Mouse (Mus musculus): ENCODE measurements around the gene Cacna1i. TPM values are rescaled to one million over a fixed set of nuclear protein-coding genes. Genes with fewer than 3 reads are reported as not detected.

Gene Cacna1i
- total RNA-seq, 2 experiments from 2014 or later, result 36.1 to 41.4 TPM

DNA sequence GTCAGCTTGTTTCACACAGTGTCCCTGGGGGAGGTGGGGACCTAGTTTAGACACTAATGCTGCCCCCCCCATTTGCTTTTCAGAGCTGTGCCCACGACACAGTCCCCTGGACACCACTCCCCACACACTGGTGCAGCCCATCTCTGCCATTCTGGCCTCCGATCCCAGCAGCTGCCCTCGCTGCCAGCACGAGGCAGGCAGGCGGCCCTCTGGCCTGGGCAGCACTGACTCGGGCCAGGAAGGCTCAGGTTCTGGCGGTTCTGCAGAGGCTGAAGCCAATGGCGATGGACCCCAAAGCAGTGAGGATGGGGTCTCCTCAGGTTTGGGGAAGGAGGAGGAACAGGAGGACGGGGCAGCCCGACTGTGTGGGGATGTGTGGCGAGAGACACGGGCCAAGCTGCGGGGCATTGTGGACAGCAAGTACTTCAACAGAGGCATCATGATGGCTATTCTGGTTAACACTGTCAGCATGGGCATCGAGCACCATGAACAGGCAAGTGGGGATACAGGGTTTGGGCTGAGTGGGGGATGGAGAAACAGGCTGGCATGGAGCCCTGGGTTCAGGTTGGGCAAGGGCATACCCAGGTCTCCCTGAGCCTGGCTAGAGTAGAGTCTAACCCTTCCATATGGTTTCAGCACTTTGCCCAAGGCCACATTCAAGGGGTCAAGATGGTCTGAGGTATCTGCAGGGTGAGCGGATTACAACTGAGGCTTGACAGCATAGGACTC, 74.9 kb downstream of the Cacna1i start:
- H3K4me3 ChIP-seq, result no peak overlapping the region
- DNase-seq (ENCODE audit: low spot score in 2 of 2), result no peak
- TF ChIP-seq CTCF (conservative IDR thresholded peaks at IDR 0.05), result no peak
- H3K27ac ChIP-seq, result no peak overlapping the region

DNA sequence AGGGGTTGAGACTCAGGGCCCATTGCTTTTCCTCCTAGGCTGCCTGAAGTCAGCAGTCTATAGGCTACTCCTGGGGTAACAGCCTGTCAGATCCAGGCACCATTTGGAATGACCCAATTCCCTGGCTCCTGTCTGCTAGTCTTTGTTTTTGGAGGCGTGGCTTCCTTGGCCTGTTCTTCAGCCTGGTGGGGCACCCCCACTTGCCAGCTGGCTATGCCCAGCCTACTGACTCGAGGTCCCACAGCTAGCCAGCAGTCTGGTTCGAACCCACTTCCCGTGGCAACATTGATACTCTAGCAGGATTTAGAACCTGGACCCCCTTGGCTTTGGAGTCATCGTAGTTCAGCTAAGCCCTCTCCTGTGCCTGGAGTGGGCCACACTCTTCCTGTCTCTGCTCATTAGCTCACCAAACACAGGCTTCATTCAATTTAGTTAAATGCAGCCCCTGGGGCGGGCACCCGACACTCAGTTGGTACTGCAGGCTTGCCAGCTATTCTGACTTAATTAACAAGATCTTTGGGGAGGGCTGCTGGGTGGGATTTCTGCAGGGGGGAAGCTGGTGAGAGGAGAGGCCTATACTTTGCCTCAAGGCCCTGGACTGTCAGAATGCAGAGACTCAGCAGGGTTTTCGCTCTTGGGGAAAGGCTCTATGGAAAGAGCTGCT, 75.6 kb downstream of the Cacna1i start:
- no peak overlapping the region for H3K4me3 ChIP-seq
- DNase-seq (ENCODE audit: low spot score in 2 of 2), result no peak
- TF ChIP-seq CTCF (conservative IDR thresholded peaks at IDR 0.05), result no peak
- no peak overlapping the region for H3K27ac ChIP-seq

DNA sequence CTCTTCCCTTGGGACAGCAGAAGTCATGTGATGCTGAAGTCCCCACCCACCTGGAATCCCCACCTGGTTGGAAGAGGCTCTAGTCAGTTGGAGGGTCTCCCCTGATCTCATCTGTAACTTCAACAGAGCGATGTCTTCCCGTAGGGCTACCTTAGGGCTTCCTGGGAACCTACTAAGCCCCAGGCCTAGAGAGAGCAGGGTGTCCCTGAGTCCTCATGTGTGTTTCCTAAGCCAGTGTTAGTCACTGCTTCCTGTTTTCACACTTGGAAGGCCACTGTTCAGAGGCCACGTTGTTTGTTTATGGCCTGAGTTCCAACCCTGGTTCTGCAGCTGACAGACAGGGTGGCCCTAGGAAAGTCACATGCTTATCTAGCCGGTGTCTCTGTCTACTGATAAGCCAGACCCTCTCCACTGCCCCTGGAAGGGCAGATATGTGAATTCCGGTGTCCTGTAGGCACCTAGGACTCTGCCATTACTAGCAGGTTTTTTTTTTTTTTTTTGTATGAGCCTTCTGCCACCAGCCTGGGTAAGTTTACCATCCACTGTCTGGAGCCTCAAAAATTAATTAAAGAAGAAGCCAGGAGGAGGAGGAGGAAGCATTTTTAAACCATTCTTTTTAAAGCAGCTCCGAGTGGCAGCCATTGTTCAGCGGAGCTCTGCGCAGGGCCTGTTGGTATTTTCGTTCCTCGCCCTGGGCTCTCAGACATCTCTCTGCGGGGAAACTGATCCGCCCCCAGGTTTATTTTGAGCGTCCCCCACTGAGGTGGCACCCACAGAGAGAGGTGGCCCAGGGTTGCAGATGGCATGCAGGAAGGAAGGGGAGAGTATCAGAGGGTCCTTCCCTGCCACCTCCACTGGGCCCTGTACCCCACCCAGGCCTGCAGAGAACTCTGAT, 77.0 kb downstream of the Cacna1i start:
- no peak for DNase-seq (ENCODE audit: low spot score in 2 of 2)
- no peak for TF ChIP-seq CTCF (conservative IDR thresholded peaks at IDR 0.05)
- H3K27ac ChIP-seq, result 0 out of 2 replicates have a peak overlapping the region, but pooled peaks have one; percentile 25

DNA sequence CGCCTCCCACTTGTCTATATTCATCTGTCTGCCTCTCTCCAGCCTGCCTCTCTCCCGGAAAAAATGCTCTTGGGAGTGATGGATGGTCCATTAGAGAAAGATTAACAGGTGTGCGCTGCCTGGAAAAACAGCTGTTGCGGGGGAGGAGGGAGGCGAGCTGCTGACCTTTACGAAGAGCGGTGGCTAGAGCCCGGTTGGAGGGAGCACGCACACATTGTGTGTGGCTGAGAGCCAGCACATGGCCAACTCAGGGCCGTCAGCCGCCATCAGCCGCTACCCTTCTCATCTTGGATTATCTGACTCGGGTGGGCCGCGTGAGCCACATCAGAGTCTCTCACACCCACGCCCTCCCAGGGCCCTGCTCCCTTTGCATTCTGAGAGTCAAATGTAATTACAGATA, 79.9 kb downstream of the Cacna1i start:
- H3K4me3 ChIP-seq, result no peak overlapping the region
- no peak for TF ChIP-seq CTCF (conservative IDR thresholded peaks at IDR 0.05)
- no peak for DNase-seq (ENCODE audit: low spot score in 2 of 2)
- H3K27ac ChIP-seq, result no peak overlapping the region

More for the DNA sequence above, 77.0 kb downstream of the Cacna1i start:
- H3K4me3 ChIP-seq, result no peak overlapping the region

DNA sequence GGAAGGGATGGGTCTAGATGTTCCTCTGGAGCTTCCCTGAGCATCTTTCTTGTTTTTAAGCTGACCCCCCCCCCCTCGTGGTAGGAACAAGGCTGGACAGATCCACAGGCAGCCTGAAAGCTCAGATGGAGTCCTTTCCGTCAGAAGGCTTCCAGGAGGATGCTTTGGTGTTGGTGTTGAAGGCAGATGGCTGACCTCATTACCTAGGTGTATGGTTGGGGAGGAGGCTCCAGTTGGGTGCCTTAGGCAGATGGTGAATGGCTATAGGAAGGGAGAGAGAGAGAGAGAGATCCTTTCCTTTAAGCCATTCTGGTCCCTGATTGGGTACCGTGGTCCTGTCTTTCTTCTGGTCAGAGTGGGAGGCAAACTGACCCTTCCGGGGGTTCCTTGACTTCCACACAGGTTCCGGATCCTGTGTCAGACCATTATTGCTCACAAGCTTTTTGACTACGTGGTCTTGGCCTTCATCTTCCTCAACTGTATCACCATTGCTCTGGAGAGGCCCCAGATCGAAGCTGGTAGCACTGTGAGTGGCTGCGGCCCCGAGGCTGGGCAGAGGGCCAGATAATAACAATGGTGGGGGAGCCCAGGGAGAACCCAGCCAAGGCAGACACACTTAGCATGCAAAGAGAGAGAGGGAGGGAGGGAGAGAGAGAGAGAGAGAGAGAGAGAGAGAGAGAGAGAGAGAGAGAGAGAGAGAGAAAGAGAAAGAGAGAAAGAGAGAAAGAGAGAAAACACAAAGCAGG, 86.4 kb downstream of the Cacna1i start:
- no peak for DNase-seq (ENCODE audit: low spot score in 2 of 2)
- no peak for TF ChIP-seq CTCF (conservative IDR thresholded peaks at IDR 0.05)
- Histone ChIP-seq H3K27ac (no peak overlapping the region), H3K4me3 (no peak overlapping the region)

DNA sequence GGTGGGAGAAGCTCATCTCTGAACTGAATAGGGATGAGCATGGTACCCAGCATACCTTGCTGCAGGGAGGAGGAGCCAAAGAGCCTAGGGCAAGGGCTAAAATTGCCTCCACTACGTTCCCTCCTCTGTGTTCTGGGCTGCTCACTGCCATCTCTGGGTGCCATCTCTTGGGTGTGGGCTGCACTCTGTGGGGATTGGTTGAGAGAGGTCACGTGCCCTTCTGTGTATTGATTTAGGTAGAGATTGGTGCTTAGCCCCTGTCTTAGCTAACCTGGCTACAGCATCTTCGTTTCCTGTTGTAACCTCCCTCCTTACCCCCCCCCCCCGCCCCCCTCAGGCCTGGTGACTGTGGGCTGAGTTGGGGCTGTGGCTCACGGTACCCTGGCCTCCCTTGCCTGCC, 87.8 kb downstream of the Cacna1i start:
- TF ChIP-seq CTCF (conservative IDR thresholded peaks at IDR 0.05), result no peak
- DNase-seq (ENCODE audit: low spot score in 2 of 2), result no peak
- no peak overlapping the region for H3K4me3 ChIP-seq
- H3K27ac ChIP-seq, result no peak overlapping the region

DNA sequence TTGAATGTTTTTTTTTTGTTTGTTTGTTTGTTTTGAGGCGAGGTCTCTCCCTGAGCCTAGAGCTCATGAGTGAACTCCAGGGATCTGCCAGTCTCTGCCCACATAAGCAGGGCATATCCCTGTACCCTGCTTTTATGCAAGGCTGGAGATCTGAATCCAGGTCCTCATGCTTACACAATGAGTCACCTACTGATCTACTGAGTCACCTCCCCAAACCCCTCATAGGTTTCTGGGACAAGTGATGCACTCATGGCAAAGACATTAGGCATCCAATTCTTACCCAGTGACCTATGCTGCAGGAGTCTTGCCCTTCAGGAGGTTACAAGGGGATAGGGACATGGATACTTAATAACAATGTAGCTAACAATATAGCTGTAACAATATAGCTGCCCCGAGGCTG, 100.1 kb downstream of the Cacna1i start:
- no peak overlapping the region for H3K4me3 ChIP-seq
- no peak for DNase-seq (ENCODE audit: low spot score in 2 of 2)
- H3K27ac ChIP-seq, result no peak overlapping the region
- no peak for TF ChIP-seq CTCF (conservative IDR thresholded peaks at IDR 0.05)

DNA sequence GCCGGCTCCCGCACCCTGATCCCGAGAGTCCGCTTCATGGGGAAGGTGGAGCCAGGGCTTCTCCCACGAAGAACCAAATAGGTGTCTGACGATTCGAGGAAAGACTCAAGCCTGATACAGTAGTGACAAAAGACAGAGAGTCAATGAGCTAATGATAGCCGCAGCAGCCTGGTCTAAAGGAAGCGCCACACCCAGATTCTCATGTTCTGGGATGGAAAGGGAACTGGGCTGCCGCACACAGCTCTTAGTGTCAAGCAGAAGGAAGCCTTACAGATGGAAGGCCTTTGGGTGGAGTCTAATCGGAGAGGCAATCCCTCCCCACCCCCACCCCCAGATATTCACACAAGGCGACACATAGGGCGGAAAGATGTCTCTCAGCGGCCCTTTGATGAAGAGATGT, 104.8 kb downstream of the Cacna1i start:
- H3K4me3 ChIP-seq, result no peak overlapping the region
- no peak overlapping the region for H3K27ac ChIP-seq
- TF ChIP-seq CTCF (conservative IDR thresholded peaks at IDR 0.05), result no peak
- no peak for DNase-seq (ENCODE audit: low spot score in 2 of 2)

DNA sequence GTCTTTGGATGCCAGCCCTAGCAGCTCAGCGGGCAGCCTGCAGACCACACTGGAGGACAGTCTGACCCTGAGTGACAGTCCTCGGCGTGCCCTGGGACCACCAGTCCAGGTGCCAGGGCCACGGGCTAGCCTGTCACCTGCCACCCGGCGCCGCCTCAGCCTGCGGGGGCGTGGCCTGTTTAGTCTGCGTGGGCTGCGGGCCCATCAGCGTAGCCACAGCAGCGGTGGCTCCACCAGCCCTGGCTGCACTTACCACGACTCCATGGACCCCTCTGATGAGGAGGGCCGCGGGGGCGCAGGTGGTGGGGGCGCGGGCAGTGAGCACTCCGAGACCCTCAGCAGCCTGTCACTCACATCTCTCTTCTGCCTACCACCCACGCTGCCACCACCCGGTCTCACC, 108.0 kb downstream of the Cacna1i start:
- no peak overlapping the region for H3K4me3 ChIP-seq
- DNase-seq (ENCODE audit: low spot score in 2 of 2), result no peak
- no peak overlapping the region for H3K27ac ChIP-seq
- no peak for TF ChIP-seq CTCF (conservative IDR thresholded peaks at IDR 0.05)

DNA sequence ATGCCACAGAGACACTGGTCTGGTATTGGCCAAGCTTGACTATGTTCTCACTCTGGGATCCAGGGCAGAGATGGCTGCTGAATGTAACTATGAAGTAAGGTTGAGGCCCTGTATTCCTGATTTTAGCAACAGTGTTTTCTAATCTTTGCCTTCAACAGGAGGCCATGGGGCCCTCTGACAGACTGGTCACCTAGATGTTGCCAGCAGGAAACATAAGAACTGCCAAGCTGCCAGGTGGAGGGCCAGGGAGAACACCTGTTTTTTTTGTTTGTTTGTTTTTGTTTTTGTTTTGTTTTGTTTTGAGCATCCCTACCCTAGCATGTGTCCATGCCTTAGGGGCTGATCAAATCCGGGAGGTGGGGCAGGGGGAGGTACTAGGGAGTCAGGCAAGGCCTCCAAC, 112.4 kb downstream of the Cacna1i start:
- Histone ChIP-seq H3K4me3 (no peak overlapping the region), H3K27ac (no peak overlapping the region)
- no peak for DNase-seq (ENCODE audit: low spot score in 2 of 2)
- TF ChIP-seq CTCF (conservative IDR thresholded peaks at IDR 0.05), result no peak

DNA sequence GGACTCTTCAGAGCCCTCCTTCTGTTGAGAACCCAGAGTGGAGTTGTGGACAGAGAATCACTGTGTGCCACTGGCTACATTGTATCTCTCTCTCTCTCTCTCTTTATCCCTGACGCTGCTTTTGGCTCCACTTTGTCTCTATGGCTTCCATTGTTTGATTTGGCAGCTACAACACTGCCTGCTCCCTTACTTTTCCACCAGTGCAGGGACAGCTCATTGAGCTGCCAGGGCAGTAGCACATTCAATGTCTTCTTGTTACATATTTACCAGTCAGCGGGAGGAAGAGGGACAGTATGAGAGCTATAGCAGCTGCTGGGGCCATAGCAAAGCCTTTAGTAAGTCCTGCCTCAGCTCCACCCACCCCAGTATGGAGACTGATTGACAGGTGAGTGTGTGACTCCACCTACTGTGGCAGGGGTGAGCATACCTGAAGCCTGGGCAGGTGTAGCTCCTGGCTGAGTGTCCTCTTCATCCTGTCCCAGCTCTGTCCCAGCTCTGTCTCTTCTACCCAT, 114.4 kb downstream of the Cacna1i start:
- no peak for TF ChIP-seq CTCF (conservative IDR thresholded peaks at IDR 0.05)
- no peak overlapping the region for H3K4me3 ChIP-seq
- no peak overlapping the region for H3K27ac ChIP-seq
- peak in 1 of 2 experiments; percentile 33 for DNase-seq (ENCODE audit: low spot score in 2 of 2)

DNA sequence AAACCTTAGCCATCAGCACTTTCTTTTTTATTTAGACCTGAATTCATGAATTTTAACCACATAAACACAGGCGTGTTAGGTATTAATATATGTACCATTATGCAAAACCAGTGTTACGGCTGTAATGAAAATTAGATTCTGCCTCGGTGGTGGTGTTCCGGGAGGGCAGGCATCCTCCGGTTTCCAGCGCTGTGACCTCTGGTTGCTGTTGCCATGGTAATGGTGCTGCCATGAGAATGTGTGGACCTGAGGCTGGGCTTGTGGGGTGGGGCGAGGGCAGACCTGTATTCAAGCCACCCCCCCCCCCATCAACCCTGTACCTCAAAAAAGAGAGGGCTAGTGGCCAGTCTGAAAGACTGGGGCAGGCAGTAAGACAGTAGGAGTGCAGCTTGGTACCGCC, 114.9 kb downstream of the Cacna1i start:
- no peak for TF ChIP-seq CTCF (conservative IDR thresholded peaks at IDR 0.05)

More for the DNA sequence above, 114.9 kb downstream of the Cacna1i start:
- Histone ChIP-seq H3K4me3 (no peak overlapping the region), H3K27ac (no peak overlapping the region)
- no peak for DNase-seq (ENCODE audit: low spot score in 2 of 2)
